Mouse (Mus musculus) cerebral cortex, adult 2 months (tissue): ENCODE data around the gene G430095P16Rik.

Source experiments
- WGBS: fragments of 180-500 bp; shearing (Covaris S2); methylation state at CpG from one replicate; pipeline ENCODE4 v1.1.7; 2018; 5-methylcytosine and 5-hydroxymethylcytosine counted together

The G430095P16Rik gene

GRCm38 (mm10) chr8:84722530-84722849, 317 bp upstream of the G430095P16Rik start:
- 36% methylated on average over 6 of the region's 6 CpGs for WGBS

- 23% methylated on average over 7 of the region's 7 CpGs for WGBS
These were observed 729 bp downstream of the G430095P16Rik start for GRCm38 (mm10) chr8:84723571-84723900.

DNA sequence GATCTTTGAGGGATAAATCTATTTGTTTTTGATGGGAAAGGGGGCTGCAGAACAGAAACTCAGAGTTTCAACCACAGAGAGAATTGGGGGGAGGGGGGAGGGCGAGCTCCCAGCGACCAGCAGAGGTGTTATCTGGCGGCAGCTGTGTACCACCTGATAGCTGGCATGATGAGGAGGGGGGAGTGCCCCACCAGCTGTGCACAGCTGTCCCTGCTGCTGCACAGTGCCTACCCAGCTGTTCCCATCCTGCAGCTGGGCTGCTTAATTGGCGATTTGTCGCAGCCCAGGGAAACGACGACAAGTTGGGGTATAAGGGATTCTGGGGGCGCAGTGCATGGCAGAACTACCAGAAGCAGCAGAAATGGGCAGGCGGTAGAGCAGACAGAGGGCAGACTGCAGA, 1.9 kb downstream of the G430095P16Rik start:
- WGBS: 44% methylated on average over 9 of the region's 9 CpGs

- 41% methylated on average over 10 of the region's 10 CpGs for WGBS
These were observed 2.6 kb downstream of the G430095P16Rik start for GRCm38 (mm10) chr8:84725246-84725940.

DNA sequence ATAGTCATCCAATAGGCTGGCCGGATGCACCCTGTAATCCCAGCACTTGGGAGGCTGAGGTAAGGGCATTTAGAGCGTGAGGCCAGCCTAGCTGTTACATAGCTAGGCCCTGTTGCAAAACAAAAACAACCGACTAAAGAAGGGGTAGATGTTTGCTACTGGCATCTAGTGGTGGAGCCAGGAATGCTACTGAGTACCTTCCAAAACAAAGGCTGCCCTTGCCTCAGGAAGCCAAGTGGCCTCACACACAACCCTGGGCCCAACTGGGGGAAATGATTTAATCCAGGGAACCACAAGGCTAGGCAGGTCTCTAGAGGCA, 3.1 kb downstream of the G430095P16Rik start:
- 8% methylated on average over 3 of the region's 3 CpGs for WGBS

DNA sequence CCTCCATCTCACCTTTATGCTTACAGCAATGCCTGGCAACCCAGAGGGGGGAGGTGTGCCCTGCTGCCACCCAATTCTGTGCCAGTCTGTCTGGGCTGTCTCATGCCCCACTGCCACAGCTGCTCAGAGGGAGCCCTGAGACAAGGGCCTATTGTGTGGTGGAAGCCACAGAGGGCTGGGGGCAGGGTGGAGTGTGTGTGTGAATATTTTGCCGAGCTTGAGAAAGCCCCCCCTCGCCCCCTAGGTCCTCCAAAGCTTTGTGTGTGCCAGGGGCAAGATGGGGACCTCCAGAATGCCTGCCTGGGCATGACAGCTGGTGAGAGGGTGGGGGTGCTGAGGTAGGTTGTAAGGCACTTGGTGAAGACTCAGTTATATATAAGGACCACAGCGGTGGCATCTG, 5.7 kb downstream of the G430095P16Rik start:
- 28% methylated on average over 3 of the region's 3 CpGs for WGBS

- 29% methylated on average over 16 of the region's 16 CpGs for WGBS
These were observed 7.1 kb downstream of the G430095P16Rik start for GRCm38 (mm10) chr8:84729921-84730362.

- WGBS: 27% methylated on average over 9 of the region's 9 CpGs
These were observed 7.9 kb downstream of the G430095P16Rik start for GRCm38 (mm10) chr8:84730541-84731370.

- WGBS: 48% methylated on average over 11 of the region's 11 CpGs
These were observed 8.8 kb downstream of the G430095P16Rik start for GRCm38 (mm10) chr8:84731371-84732177.

DNA sequence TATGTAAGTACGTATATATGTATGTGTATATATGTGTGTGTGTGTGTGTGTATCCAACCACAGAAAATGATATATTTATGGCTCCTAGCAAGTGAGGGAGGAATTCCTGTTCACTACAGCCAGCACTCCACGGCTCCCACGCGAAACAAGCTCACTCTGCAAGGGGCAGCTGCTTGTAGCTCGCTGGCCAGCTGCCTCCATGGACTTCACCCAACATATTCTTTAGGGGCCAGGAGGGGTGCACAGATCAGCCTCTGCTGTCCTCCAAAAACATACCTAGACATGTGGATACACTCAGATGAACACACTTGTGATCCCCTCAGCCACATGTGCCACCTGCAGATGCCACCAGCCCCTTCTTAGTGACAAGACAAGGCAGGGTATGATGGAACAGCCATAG, 9.7 kb downstream of the G430095P16Rik start:
- 26% methylated on average over 5 of the region's 5 CpGs for WGBS

GRCm38 (mm10) chr8:84732996-84733395, 10.2 kb downstream of the G430095P16Rik start:
- WGBS: 46% methylated on average over 6 of the region's 6 CpGs

- 55% methylated on average over 6 of the region's 6 CpGs for WGBS
These were observed 11.2 kb downstream of the G430095P16Rik start for GRCm38 (mm10) chr8:84733959-84734358.

DNA sequence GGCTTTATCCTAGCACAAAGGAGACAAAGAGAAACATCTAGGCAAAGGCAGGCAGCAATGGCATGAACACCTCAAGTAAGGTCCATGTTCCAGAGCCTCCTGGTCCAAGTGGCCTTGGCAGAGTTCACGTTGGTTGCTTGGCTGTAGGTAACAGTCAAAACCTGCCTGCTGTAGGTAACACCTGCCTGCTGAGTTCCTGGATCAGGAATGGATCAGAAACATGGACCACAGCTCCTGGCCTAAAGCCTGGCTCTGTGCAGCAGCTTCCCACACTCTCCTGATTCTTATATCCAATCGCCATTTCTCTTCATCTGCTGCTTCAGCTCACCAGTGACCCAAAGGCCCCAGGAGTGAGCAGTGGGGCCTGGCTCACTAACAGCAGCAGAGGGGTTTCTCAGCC, 11.9 kb downstream of the G430095P16Rik start:
- 61% methylated on average over 2 of the region's 2 CpGs for WGBS

- 44% methylated on average over 2 of the region's 2 CpGs for WGBS
These were observed 12.8 kb downstream of the G430095P16Rik start for GRCm38 (mm10) chr8:84735597-84735996.

DNA sequence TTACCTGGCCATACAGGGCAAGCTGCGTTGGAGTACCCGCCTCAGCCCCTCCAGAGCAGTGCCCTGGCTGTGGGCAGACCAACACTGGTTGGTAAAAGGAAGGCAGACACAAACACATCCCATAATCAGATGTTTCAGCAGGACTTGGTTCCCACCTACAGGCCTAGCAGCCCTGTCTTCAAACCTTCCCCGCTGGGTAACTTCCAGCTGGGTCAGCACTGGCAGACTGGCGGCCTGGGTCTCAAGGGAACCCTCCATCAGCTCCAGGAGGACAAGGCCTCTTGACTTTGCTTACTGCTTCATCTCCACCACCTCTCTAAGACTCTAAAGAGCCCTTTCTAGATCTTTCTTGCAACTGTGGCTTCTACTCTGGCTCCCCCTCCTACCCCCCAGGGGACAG, 13.7 kb downstream of the G430095P16Rik start:
- WGBS: 57% methylated on average over 4 of the region's 4 CpGs

DNA sequence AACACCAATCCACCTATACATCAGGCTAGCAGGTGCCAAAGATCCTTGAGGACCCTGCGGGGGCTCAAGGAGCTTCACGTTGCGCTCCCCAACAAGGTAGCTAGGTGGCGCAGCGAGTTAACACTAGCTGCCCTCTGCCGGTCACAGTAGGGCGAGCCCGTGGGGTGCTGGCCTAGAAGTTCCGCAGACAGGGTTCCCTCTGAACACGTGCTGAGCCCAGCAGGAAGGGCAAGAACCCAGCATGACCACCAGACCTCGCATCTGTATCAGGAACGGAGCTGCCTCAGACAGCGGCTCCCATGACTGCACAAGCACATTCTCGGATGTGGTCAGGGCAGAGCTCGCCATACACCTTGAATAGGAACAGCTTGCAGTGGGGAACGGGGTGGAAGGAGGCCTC, 14.8 kb downstream of the G430095P16Rik start:
- 4% methylated on average over 16 of the region's 16 CpGs for WGBS

- WGBS: 18% methylated on average over 10 of the region's 10 CpGs
These were observed 15.5 kb downstream of the G430095P16Rik start for GRCm38 (mm10) chr8:84738266-84738665.

GRCm38 (mm10) chr8:84738715-84739400, 16.1 kb downstream of the G430095P16Rik start:
- WGBS: 47% methylated on average over 10 of the region's 10 CpGs

- WGBS: 3% methylated on average over 1 of the region's 1 CpGs
These were observed 16.6 kb downstream of the G430095P16Rik start for GRCm38 (mm10) chr8:84739401-84739742.

- WGBS: 46% methylated on average over 13 of the region's 13 CpGs
These were observed 18.4 kb downstream of the G430095P16Rik start for GRCm38 (mm10) chr8:84740895-84741843.
